Mouse (Mus musculus): Measurements from ENCODE around the gene Cym. TPM values are rescaled to one million over a fixed set of nuclear protein-coding genes. Genes with fewer than 3 reads are reported as not detected.

Gene Cym
- polyA plus RNA-seq (2015; fragmentation: Nextera tagmentation; extraction: Ambion mirVana): 0.27 TPM in 1 of 2 replicates, not detected in the other

DNA sequence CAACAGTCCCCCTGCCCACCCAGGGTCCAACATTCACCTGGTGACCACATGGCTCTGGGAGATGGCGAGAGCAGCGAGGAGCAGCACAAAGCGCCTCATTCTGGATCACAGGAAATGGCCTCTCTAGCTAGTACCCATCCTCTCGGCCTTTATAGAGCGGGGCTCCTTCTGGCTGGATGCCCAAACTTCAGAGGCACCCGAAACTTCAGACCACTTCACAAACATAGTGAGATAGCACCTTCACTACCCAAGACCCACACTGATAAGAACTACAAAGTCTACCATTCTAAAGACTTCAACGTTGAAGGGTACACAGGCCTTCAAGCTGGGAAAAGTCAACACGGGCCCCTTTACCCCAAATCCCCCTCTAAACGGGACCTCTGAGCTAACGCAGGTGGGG, at the start of gene Cym:
Gene Cym, minus strand, starts transcription at position 125 of the 400 bp plus-strand sequence.
- Histone ChIP-seq H3K9me3 (no peaks in the 10 kb centered on the region), H3K27ac (no peak within 1 kb of the TSS), H3K4me1 (no peaks in the 10 kb centered on the region), H3K4me3 (no peak within 1 kb of the TSS), H3K9ac (no peak within 1 kb of the TSS), H3K4me2 (no peak within 1 kb of the TSS), H3K27me3 (replicated peaks) (no peaks in the 10 kb centered on the region), H3K36me3 (replicated peaks) (no peaks in the 10 kb centered on the region)
- WGBS: 89% methylated on average over 10 of the region's 10 CpGs
- no peak for ATAC-seq (replicated peaks)

DNA sequence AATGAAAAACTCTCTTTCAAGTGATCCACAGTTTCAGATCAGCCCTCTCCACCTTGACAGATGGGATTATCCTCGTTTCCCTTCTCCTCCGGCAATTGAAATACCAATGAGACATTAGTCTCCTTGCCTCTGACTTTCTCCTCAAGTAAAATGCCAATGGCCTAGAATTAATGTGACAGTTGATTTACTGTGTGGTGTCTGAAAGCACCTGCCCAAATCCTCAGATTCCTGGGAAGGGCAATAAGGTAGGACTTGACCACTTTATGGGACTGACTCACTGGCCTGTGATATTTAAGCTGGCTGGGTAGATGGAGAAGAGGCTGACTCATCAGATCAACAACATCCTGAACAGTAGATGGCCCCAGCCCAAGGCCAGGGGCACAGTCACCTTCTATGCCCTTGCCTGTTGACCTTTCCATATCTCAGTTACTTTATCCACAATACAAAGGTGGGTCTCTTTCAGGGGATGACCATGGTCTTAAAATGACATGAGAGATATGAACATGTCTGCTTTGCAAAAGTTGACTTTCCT, 45.3 kb upstream of the Cym start:
- Histone ChIP-seq H3K36me3 (replicated peaks) (no peaks in the 10 kb centered on the region), H3K27ac (no peak overlapping the region), H3K4me3 (no peak overlapping the region), H3K4me2 (no peak overlapping the region), H3K4me1 (no peaks in the 10 kb centered on the region), H3K9me3 (no peaks in the 10 kb centered on the region), H3K9ac (no peak overlapping the region), H3K27me3 (replicated peaks) (no peaks in the 10 kb centered on the region)
- no peak for ATAC-seq (replicated peaks)
- WGBS: 70% methylated on average over 2 of the region's 2 CpGs

DNA sequence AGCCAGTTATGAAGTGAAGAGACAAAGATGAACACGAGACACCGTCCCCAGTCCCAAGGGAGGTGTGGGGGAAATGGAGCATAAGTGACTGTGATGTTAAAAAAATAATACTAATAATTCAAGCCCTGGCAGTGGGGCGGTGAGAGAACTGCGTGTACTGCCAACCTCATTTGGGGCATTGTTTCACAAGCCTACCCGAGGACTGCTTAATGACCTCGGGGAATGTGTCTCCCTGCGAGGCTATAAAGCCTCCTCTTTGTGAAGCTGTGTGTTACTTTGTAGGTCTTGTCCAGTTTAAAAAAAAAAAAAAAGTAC, 40.3 kb upstream of the Cym start:
- ATAC-seq (replicated peaks): no peak
- 37% methylated on average over 7 of the region's 7 CpGs for WGBS
- Histone ChIP-seq H3K9ac (no peak overlapping the region), H3K4me3 (no peak overlapping the region), H3K36me3 (replicated peaks) (no peaks in the 10 kb centered on the region), H3K4me2 (no peak overlapping the region), H3K4me1 (peaks cover 14% of the 10 kb centered on the region), H3K27ac (no peak overlapping the region), H3K9me3 (no peaks in the 10 kb centered on the region), H3K27me3 (replicated peaks) (no peaks in the 10 kb centered on the region)

DNA sequence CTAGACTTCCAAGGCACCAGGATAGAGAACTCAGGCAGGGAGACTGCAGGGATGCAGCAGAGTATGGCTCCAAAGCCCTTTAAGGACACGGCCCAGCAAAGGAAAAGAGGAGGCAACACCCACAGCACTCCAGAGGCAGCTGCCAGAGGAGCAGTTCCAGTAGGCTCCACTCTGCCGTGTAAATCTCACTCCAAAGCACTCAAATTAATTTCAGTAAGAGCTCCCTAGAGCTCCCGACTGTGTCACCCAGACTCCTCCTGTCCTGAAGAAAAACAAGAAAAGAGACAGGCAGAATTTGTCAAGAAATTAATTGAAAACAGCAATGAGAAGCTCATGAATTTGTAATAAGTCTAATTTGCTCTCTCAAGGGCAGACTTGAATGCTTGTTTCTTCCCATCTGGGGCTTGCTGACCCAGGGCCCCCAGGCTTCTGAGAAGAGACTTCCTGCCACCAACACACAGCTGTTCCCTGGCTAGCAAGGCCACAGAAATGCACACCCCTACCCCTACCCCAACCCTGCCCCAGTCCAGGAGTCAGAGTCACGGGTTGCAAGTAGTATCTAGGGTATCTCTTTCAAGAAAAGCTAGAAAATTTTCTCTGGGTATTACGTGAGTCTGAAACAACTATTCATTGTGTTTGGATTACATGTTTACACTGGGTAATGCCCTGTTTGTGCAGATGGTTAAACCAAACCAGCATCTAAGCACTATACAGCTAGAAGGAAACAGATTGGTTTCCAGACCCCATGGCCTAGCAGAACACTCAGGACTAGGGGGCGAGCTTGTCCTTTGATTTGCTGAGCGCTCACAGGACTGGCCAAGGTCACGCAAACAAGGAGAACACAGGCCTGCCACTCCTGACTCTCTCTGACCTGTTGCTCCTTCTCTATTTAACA, 39.7 kb upstream of the Cym start:
- Histone ChIP-seq H3K4me1 (peaks cover 14% of the 10 kb centered on the region), H3K27me3 (replicated peaks) (no peaks in the 10 kb centered on the region), H3K9me3 (no peaks in the 10 kb centered on the region), H3K4me3 (no peak overlapping the region), H3K4me2 (no peak overlapping the region), H3K36me3 (replicated peaks) (no peaks in the 10 kb centered on the region), H3K27ac (no peak overlapping the region; the same call in 1 of the 2 replicates), H3K9ac (no peak overlapping the region)
- 42% methylated on average over 8 of the region's 8 CpGs for WGBS
- ATAC-seq (replicated peaks): no peak; the same call in 1 of the 2 replicates

DNA sequence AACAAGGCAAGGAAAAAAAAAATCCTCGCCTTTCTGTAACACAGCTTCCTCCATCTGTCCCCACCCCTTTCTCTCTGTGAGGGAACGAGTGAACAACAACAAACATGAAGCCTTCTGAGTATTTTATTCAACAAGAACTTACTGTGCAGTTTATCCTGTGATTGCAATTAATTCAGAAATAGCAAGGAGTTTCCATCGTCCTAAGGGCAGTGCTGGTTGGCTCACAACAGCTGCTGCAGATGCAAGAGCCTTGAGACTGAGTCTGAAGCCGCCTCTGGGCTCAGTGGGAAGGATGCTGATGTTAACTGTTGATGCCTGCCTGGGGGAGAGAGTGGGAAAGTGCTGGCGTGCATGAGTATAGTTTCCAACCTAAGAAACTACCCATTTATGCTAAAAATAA, 36.4 kb upstream of the Cym start:
- Histone ChIP-seq H3K27ac (no peak overlapping the region), H3K4me1 (peaks cover 14% of the 10 kb centered on the region), H3K9ac (no peak overlapping the region), H3K4me3 (no peak overlapping the region), H3K27me3 (replicated peaks) (no peaks in the 10 kb centered on the region), H3K4me2 (no peak overlapping the region), H3K36me3 (replicated peaks) (no peaks in the 10 kb centered on the region), H3K9me3 (no peaks in the 10 kb centered on the region)
- ATAC-seq (replicated peaks): no peak; the same call in 1 of the 2 replicates
- 54% methylated on average over 5 of the region's 5 CpGs for WGBS

DNA sequence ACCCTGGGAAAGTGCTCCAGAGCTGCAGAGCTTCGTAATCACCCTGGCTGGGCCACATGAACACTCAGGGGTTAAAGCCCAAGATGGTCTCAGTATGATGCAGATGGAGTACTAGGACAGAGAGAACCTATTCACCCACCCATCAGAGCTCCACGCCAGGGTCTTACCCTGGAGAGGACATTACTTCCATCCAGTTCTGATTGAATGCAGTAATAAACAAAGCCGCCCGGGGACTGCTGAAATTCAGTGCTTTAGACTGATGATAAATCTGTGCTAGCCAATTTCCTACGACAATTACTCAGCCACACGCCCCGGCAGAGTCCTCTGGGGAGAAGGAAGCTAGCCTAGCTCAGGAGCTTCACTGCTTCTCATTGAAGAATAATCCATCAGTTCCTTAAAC, 35.2 kb upstream of the Cym start:
- no peak overlapping the region for H3K4me3 ChIP-seq
- no peak overlapping the region for H3K27ac ChIP-seq
- no peak overlapping the region for H3K4me2 ChIP-seq
- 62% methylated on average over 7 of the region's 7 CpGs for WGBS
- ATAC-seq (replicated peaks): no peak
- H3K4me1 ChIP-seq: peaks cover 13% of the 10 kb centered on the region
- no peak overlapping the region for H3K9ac ChIP-seq
- H3K36me3 ChIP-seq (replicated peaks): no peaks in the 10 kb centered on the region
- no peaks in the 10 kb centered on the region for H3K9me3 ChIP-seq
- H3K27me3 ChIP-seq (replicated peaks): no peaks in the 10 kb centered on the region

DNA sequence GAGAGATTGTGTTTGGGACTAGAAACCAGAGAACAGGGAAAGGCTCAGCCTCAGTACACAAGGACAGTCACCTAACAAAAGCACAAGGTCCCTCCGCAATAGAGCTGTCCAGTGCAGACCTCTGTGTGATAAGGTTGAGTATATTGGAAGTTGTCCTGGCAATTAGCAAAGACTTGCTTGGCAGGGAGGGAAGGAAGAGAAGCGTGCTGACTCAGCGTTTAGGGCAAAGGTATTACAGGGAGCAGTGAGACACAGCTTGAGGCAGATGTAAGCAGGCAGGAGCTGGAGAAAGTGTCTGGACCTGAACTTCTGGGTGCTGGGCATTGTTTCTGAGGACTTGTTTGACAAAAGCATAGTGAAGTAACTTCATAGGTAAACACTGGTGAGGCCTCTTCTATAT, 34.5 kb upstream of the Cym start:
- H3K4me2 ChIP-seq: no peak overlapping the region
- ATAC-seq (replicated peaks): no peak
- peaks cover 6% of the 10 kb centered on the region for H3K4me1 ChIP-seq
- H3K4me3 ChIP-seq: no peak overlapping the region
- WGBS: 86% methylated on average over 3 of the region's 3 CpGs
- no peaks in the 10 kb centered on the region for H3K36me3 ChIP-seq (replicated peaks)
- no peak overlapping the region for H3K27ac ChIP-seq
- H3K9ac ChIP-seq: no peak overlapping the region
- no peaks in the 10 kb centered on the region for H3K9me3 ChIP-seq
- no peaks in the 10 kb centered on the region for H3K27me3 ChIP-seq (replicated peaks)

DNA sequence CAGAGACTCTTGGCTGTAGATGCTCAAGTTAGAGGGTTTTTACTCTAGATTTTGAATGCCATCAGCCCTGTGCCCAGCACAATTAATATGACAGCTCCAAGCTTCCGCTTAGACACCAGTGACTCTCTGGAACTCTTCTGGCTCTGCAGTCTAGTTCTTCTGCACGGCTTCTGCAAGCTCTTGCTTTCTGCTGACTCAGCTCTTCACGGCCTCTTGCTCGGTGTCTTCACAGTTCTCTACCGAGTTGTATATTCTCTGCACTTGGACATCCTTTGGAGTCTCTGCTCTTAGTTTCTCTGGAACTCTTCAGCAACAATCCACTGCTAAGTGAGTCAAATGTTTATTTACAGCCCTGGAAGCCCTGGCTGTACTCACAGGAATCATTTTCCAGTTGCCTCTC, 32.4 kb upstream of the Cym start:
- Histone ChIP-seq H3K4me2 (no peak overlapping the region), H3K9ac (no peak overlapping the region), H3K27ac (no peak overlapping the region), H3K9me3 (no peaks in the 10 kb centered on the region), H3K36me3 (replicated peaks) (no peaks in the 10 kb centered on the region), H3K27me3 (replicated peaks) (no peaks in the 10 kb centered on the region), H3K4me3 (no peak overlapping the region), H3K4me1 (no peaks in the 10 kb centered on the region)
- WGBS: 86% methylated on average over 5 of the region's 5 CpGs
- ATAC-seq (replicated peaks): no peak

DNA sequence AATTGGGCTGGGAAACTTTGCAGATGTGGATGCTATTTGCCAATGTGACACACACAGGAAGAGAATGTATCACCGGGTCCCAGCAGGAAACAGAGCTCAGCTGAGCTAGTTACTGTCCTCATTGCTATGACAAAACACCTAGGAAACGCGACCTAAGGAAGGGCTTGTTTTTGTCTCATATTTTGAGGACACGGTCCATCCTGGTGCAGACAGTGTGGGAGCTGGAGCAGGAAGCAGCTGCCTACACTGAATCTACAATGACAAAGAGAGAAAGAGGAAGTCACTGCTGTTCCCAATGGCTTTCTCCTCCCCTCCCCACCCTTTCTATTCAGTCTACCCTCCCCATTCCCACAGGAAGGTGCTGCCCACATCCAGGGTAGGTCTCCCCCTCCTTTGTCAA, 30.5 kb upstream of the Cym start:
- Histone ChIP-seq H3K9me3 (no peaks in the 10 kb centered on the region), H3K27me3 (replicated peaks) (no peaks in the 10 kb centered on the region), H3K4me1 (no peaks in the 10 kb centered on the region; the same call in 1 of the 2 replicates), H3K4me2 (no peak overlapping the region), H3K9ac (no peak overlapping the region), H3K36me3 (replicated peaks) (no peaks in the 10 kb centered on the region), H3K4me3 (no peak overlapping the region), H3K27ac (no peak overlapping the region)
- WGBS: 71% methylated on average over 4 of the region's 4 CpGs
- no peak for ATAC-seq (replicated peaks)

DNA sequence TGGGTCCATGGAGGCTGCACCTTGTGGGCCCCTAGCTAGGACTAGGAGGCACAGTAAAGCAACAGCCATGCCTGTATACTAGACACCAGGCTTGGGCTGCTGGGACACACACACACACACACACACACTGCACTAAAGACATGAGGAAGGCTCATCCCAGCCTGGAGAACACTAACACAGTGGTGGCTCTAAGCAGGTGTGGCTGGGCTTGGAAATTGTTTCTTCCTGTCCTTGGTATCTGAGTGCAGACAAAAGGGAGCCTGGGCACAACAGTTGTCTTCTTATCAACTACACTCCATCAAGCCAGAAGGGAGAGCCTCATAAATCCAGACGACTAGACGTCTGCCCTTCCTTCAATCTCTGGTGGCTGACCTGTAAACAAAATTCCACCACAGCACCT, 28.8 kb upstream of the Cym start:
- Histone ChIP-seq H3K36me3 (replicated peaks) (no peaks in the 10 kb centered on the region), H3K4me1 (no peaks in the 10 kb centered on the region; the same call in 1 of the 2 replicates), H3K9ac (no peak overlapping the region), H3K4me3 (no peak overlapping the region), H3K9me3 (no peaks in the 10 kb centered on the region), H3K27ac (no peak overlapping the region), H3K4me2 (no peak overlapping the region), H3K27me3 (replicated peaks) (no peaks in the 10 kb centered on the region)
- 92% methylated on average over 2 of the region's 2 CpGs for WGBS
- no peak for ATAC-seq (replicated peaks)

DNA sequence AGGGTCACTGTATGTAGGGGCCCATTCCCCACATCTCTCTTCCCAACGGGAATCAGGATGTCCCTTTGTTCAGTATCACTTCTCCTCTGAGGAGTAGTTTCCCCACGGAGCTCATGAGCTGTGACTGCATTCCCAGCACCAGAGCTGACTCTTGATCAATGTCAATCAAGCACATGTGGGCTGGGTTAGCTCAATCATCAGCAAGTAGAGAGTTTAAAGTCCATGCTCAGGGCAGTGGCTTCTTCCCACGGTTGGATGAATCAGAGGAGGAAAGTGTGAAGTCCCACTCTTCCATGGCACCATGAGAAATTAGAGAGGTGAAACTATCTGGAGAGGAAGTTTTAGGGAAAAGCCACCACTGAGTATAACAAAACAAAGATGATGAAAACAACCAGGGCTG, 27.5 kb upstream of the Cym start:
- Histone ChIP-seq H3K9ac (no peak overlapping the region), H3K27ac (no peak overlapping the region), H3K27me3 (replicated peaks) (no peaks in the 10 kb centered on the region), H3K36me3 (replicated peaks) (no peaks in the 10 kb centered on the region), H3K4me3 (no peak overlapping the region), H3K9me3 (no peaks in the 10 kb centered on the region), H3K4me2 (no peak overlapping the region), H3K4me1 (no peaks in the 10 kb centered on the region; the same call in 1 of the 2 replicates)
- ATAC-seq (replicated peaks): no peak
- WGBS: 61% methylated on average over 3 of the region's 3 CpGs

DNA sequence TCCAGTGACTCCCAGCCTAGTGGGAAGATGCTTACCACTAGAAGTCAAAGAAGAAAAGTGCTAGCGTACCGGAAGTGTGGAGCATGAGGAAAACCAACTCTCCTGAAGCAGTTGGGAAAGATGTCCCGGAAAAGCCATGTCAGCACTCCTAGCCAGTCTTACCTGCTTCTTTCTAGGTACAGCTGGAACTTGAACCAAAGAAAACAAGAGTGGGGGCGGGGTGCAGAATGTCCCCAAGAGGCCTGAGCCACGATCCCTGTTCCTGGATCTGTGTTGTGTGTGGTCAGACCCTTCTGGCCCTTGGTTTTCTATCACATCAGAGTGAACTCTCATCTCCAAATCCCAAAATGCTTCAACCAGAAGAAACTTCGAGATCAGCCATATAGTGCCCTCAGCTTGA, 25.3 kb upstream of the Cym start:
- H3K36me3 ChIP-seq (replicated peaks): no peaks in the 10 kb centered on the region
- no peak overlapping the region for H3K9ac ChIP-seq
- 80% methylated on average over 6 of the region's 6 CpGs for WGBS
- H3K4me1 ChIP-seq: peaks cover 2% of the 10 kb centered on the region; the same call in 1 of the 2 replicates
- no peak overlapping the region for H3K4me2 ChIP-seq
- no peaks in the 10 kb centered on the region for H3K27me3 ChIP-seq (replicated peaks)
- H3K4me3 ChIP-seq: no peak overlapping the region
- no peak overlapping the region for H3K27ac ChIP-seq
- no peaks in the 10 kb centered on the region for H3K9me3 ChIP-seq
- ATAC-seq (replicated peaks): no peak
